Mouse (Mus musculus) midbrain, embryonic 12.5 days (tissue): ENCODE results near the gene Gm17651. TPM values are rescaled to one million over a fixed set of nuclear protein-coding genes. Genes with fewer than 3 reads are reported as not detected.

Experiments
- ATAC-seq: fragments of 200-750 bp; cut with Nextera tagmentation; 2 replicates; pipeline ENCODE4 v1.8.0; 2017; ENCODE audit warnings: low read depth, moderate TSS enrichment, moderate library complexity; ENCODE audit not compliant: low FRiP score
- H3K27ac ChIP-seq: fragments of 300-500 bp; sonication (generic); replicated peaks from 2 replicates; pipeline ENCODE4 v1.5.1; 2016; ENCODE audit warnings: mild to moderate bottlenecking
- H3K27me3 ChIP-seq: fragments of 300-500 bp; sonication (generic); 2 replicates; pipeline ENCODE4 v1.6.1; 2016; ENCODE audit warnings: mild to moderate bottlenecking
- H3K36me3 ChIP-seq: fragments of 300-500 bp; sonication (generic); 2 replicates; pipeline ENCODE4 v1.6.1; 2016
- H3K4me1 ChIP-seq: fragments of 300-500 bp; sonication (generic); 2 replicates; pipeline ENCODE4 v1.6.1; 2016
- H3K4me2 ChIP-seq: fragments of 300-500 bp; sonication (generic); replicated peaks from 2 replicates; pipeline ENCODE4 v1.6.1; 2016; ENCODE audit warnings: mild to moderate bottlenecking, moderate library complexity
- H3K4me3 ChIP-seq: fragments of 300-500 bp; sonication (generic); 2 replicates; pipeline ENCODE4 v1.5.1; 2016; ENCODE audit warnings: mild to moderate bottlenecking
- H3K9ac ChIP-seq: fragments of 300-500 bp; sonication (generic); replicated peaks from 2 replicates; pipeline ENCODE4 v1.6.1; 2016; ENCODE audit warnings: mild to moderate bottlenecking, moderate library complexity
- H3K9me3 ChIP-seq: fragments of 300-500 bp; sonication (generic); 2 replicates; pipeline ENCODE4 v1.6.1; 2016; ENCODE audit warnings: mild to moderate bottlenecking
- WGBS: fragments of 180-500 bp; shearing (Covaris S2); methylation state at CpG from one replicate; pipeline ENCODE4 v1.1.7; 2016; 5-methylcytosine and 5-hydroxymethylcytosine counted together
- polyA plus RNA-seq: library from polyadenylated mRNA; unstranded; fragments of >200 nt; fragmentation: Nextera tagmentation; extraction: Ambion mirVana; gene quantifications from 2 replicates; pipeline ENCODE4 v1.2.1, GENCODE M21; 2016

The Gm17651 gene
- polyA plus RNA-seq = not detected in 2 replicates

GRCm38 (mm10) chr3:97674644-97675110, at the start of gene Gm17651:
Gm17651 (minus strand) TSS chr3:97674694.
- Histone ChIP-seq H3K9ac (no peak within 1 kb of the TSS), H3K4me2 (no peak within 1 kb of the TSS), H3K27ac (no peak within 1 kb of the TSS), H3K9me3 (no peaks in the 10 kb centered on the region), H3K4me1 (no peaks in the 10 kb centered on the region), H3K4me3 (no peak within 1 kb of the TSS), H3K27me3 (peaks cover 2% of the 10 kb centered on the region; the same call in 1 of the 2 replicates), H3K36me3 (peaks cover 15% of the 10 kb centered on the region)
- no peak for ATAC-seq
- 91% methylated on average over 7 of the region's 7 CpGs for WGBS

GRCm38 (mm10) chr3:97719116-97719515, 44.6 kb upstream of the Gm17651 start:
- H3K9ac ChIP-seq = no peak overlapping the region
- H3K9me3 ChIP-seq = 0 out of 2 replicates have a peak, but pooled peaks cover 7% of the 10 kb centered on the region
- no peaks in the 10 kb centered on the region for H3K4me1 ChIP-seq
- H3K36me3 ChIP-seq = no peaks in the 10 kb centered on the region
- no peak overlapping the region for H3K4me2 ChIP-seq
- 86% methylated on average over 9 of the region's 9 CpGs for WGBS
- no peak overlapping the region for H3K27ac ChIP-seq
- no peaks in the 10 kb centered on the region for H3K27me3 ChIP-seq
- ATAC-seq = no peak
- H3K4me3 ChIP-seq = no peak overlapping the region

GRCm38 (mm10) chr3:97715922-97716321, 41.4 kb upstream of the Gm17651 start:
- Histone ChIP-seq H3K27ac (no peak overlapping the region), H3K4me2 (no peak overlapping the region), H3K4me1 (no peaks in the 10 kb centered on the region), H3K36me3 (no peaks in the 10 kb centered on the region), H3K9ac (no peak overlapping the region), H3K4me3 (no peak overlapping the region), H3K27me3 (no peaks in the 10 kb centered on the region), H3K9me3 (no peaks in the 10 kb centered on the region)
- ATAC-seq = no peak
- 72% methylated on average over 1 of the region's 1 CpGs for WGBS

GRCm38 (mm10) chr3:97710881-97711280, 36.4 kb upstream of the Gm17651 start:
- no peaks in the 10 kb centered on the region for H3K36me3 ChIP-seq
- ATAC-seq = no peak
- H3K4me1 ChIP-seq = no peaks in the 10 kb centered on the region
- 59% methylated on average over 5 of the region's 5 CpGs for whole genome bisulfite sequencing
- H3K9me3 ChIP-seq = no peaks in the 10 kb centered on the region
- H3K9ac ChIP-seq = no peak overlapping the region
- H3K27ac ChIP-seq = no peak overlapping the region
- no peak overlapping the region for H3K4me2 ChIP-seq
- H3K27me3 ChIP-seq = no peaks in the 10 kb centered on the region
- no peak overlapping the region for H3K4me3 ChIP-seq

- no peak for ATAC-seq
- H3K27me3 ChIP-seq = no peaks in the 10 kb centered on the region
- H3K4me3 ChIP-seq = no peak overlapping the region
- no peaks in the 10 kb centered on the region for H3K4me1 ChIP-seq
- WGBS = 92% methylated on average over 11 of the region's 11 CpGs
- H3K9ac ChIP-seq = no peak overlapping the region
- H3K27ac ChIP-seq = no peak overlapping the region
- no peaks in the 10 kb centered on the region for H3K9me3 ChIP-seq
- H3K4me2 ChIP-seq = no peak overlapping the region
- no peaks in the 10 kb centered on the region for H3K36me3 ChIP-seq
Measured at GRCm38 (mm10) chr3:97710134-97710533, 35.6 kb upstream of the Gm17651 start.

- H3K27me3 ChIP-seq = no peaks in the 10 kb centered on the region
- no peak overlapping the region for H3K27ac ChIP-seq
- H3K4me1 ChIP-seq = no peaks in the 10 kb centered on the region
- 84% methylated on average over 4 of the region's 4 CpGs for WGBS
- no peak overlapping the region for H3K9ac ChIP-seq
- no peak overlapping the region for H3K4me3 ChIP-seq
- no peak for ATAC-seq
- H3K9me3 ChIP-seq = no peaks in the 10 kb centered on the region
- H3K4me2 ChIP-seq = no peak overlapping the region
- H3K36me3 ChIP-seq = no peaks in the 10 kb centered on the region
Measured at GRCm38 (mm10) chr3:97706561-97706960, 32.1 kb upstream of the Gm17651 start.

GRCm38 (mm10) chr3:97705508-97705907, 31.0 kb upstream of the Gm17651 start:
- 86% methylated on average over 3 of the region's 3 CpGs for WGBS
- H3K4me1 ChIP-seq = no peaks in the 10 kb centered on the region
- ATAC-seq = no peak

GRCm38 (mm10) chr3:97702448-97703080, 28.1 kb upstream of the Gm17651 start:
- Histone ChIP-seq H3K9me3 (no peaks in the 10 kb centered on the region), H3K4me2 (no peak overlapping the region), H3K9ac (no peak overlapping the region), H3K36me3 (no peaks in the 10 kb centered on the region), H3K27ac (no peak overlapping the region), H3K27me3 (no peaks in the 10 kb centered on the region), H3K4me1 (no peaks in the 10 kb centered on the region), H3K4me3 (no peak overlapping the region)
- 94% methylated on average over 11 of the region's 11 CpGs for WGBS
- ATAC-seq = no peak

More at GRCm38 (mm10) chr3:97705508-97705907, 31.0 kb upstream of the Gm17651 start:
- Histone ChIP-seq H3K9ac (no peak overlapping the region), H3K4me2 (no peak overlapping the region), H3K4me3 (no peak overlapping the region), H3K36me3 (no peaks in the 10 kb centered on the region), H3K27ac (no peak overlapping the region), H3K27me3 (no peaks in the 10 kb centered on the region), H3K9me3 (no peaks in the 10 kb centered on the region)

- Histone ChIP-seq H3K36me3 (no peaks in the 10 kb centered on the region), H3K9ac (no peak overlapping the region), H3K27ac (no peak overlapping the region), H3K4me1 (no peaks in the 10 kb centered on the region), H3K27me3 (no peaks in the 10 kb centered on the region), H3K9me3 (no peaks in the 10 kb centered on the region), H3K4me3 (no peak overlapping the region), H3K4me2 (no peak overlapping the region)
- no peak for ATAC-seq
- WGBS = 58% methylated on average over 3 of the region's 3 CpGs
Measured at GRCm38 (mm10) chr3:97701198-97701597, 26.7 kb upstream of the Gm17651 start.

GRCm38 (mm10) chr3:97699061-97699460, 24.6 kb upstream of the Gm17651 start:
- Histone ChIP-seq H3K27me3 (no peaks in the 10 kb centered on the region), H3K4me3 (no peak overlapping the region), H3K9me3 (no peaks in the 10 kb centered on the region), H3K4me1 (no peaks in the 10 kb centered on the region), H3K27ac (no peak overlapping the region), H3K36me3 (no peaks in the 10 kb centered on the region), H3K4me2 (no peak overlapping the region), H3K9ac (no peak overlapping the region)
- WGBS = 87% methylated on average over 3 of the region's 3 CpGs
- no peak for ATAC-seq

GRCm38 (mm10) chr3:97697291-97697690, 22.8 kb upstream of the Gm17651 start:
- no peaks in the 10 kb centered on the region for H3K36me3 ChIP-seq
- WGBS = 81% methylated on average over 9 of the region's 9 CpGs
- H3K4me1 ChIP-seq = no peaks in the 10 kb centered on the region
- no peak overlapping the region for H3K9ac ChIP-seq
- H3K4me3 ChIP-seq = no peak overlapping the region
- no peak for ATAC-seq
- no peaks in the 10 kb centered on the region for H3K27me3 ChIP-seq
- H3K27ac ChIP-seq = no peak overlapping the region
- no peaks in the 10 kb centered on the region for H3K9me3 ChIP-seq
- no peak overlapping the region for H3K4me2 ChIP-seq

GRCm38 (mm10) chr3:97696866-97697265, 22.4 kb upstream of the Gm17651 start:
- H3K9me3 ChIP-seq = no peaks in the 10 kb centered on the region
- H3K4me2 ChIP-seq = no peak overlapping the region
- H3K27me3 ChIP-seq = no peaks in the 10 kb centered on the region
- no peaks in the 10 kb centered on the region for H3K4me1 ChIP-seq
- no peak overlapping the region for H3K27ac ChIP-seq
- H3K4me3 ChIP-seq = no peak overlapping the region
- 87% methylated on average over 9 of the region's 9 CpGs for WGBS
- no peak for ATAC-seq
- H3K36me3 ChIP-seq = no peaks in the 10 kb centered on the region
- H3K9ac ChIP-seq = no peak overlapping the region

GRCm38 (mm10) chr3:97693806-97694205, 19.3 kb upstream of the Gm17651 start:
- Histone ChIP-seq H3K4me1 (no peaks in the 10 kb centered on the region), H3K9me3 (no peaks in the 10 kb centered on the region), H3K4me3 (no peak overlapping the region), H3K4me2 (no peak overlapping the region), H3K27ac (no peak overlapping the region), H3K27me3 (no peaks in the 10 kb centered on the region), H3K9ac (no peak overlapping the region), H3K36me3 (no peaks in the 10 kb centered on the region)
- WGBS = 88% methylated on average over 6 of the region's 6 CpGs
- ATAC-seq = no peak
